Mouse (Mus musculus) retina, embryonic 14.5 days (tissue): Measurements from ENCODE around the gene Rtn4.
"Not testable (repeated sequence)": the region's sequence is repeated elsewhere in the genome, so short reads cannot be mapped to it uniquely, and the experiment has no call there.

Experiments used
- DNase-seq: peaks from one replicate; pipeline ENCODE4 v3.0.0-alpha.2; 2015; ENCODE audit warnings: low spot score

Rtn4 gene

GRCm38 (mm10) chr11:29714114-29714513 lies 21.4 kb downstream of the Rtn4 start:
- DNase-seq, result no peak

DNA sequence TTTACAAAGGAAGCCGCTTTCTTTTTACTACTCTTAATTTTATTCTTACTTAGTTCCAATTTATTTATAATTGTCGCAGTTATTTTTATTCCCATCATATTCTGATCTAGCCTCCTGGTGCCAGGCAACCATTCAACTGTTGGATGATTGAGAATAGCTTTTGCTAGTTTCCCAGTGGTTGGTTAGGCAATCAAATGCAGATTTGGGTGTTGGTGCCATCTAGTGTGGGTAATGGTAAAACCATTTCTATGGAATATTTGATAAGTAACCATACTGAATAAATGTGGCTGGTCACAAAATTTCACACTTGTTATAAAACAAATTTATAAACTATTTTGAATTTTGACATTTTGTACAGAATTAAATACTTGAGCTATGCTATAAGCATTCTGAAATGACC lies 22.0 kb downstream of the Rtn4 start:
- DNase-seq, result peak; percentile 55

- no peak for DNase-seq
These were observed 22.8 kb downstream of the Rtn4 start for GRCm38 (mm10) chr11:29715499-29715898.

DNA sequence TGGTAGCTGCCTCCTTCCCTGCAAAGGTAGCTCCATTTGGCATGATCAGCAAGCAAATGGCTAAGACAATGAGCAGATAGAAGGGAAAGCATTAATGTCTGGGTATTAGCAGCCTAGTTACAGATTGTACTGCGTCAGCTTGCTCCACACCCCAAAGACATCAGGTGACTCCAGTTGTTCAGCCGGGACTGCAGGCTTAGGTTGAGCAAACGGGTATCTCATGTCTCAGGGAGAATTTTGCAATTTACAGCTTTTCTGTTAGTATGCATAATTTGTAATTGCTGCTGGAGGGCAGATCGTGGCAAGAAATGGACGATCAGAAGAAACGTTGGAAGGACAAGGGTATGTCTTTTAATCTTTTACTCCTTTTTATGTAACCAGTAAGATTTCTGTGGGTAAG lies 25.8 kb downstream of the Rtn4 start:
- no peak for DNase-seq

GRCm38 (mm10) chr11:29719597-29719996 lies 26.9 kb downstream of the Rtn4 start:
- DNase-seq, result no peak

- no peak for DNase-seq
These were observed 31.5 kb downstream of the Rtn4 start for GRCm38 (mm10) chr11:29724213-29724612.

GRCm38 (mm10) chr11:29725167-29725566 lies 32.4 kb downstream of the Rtn4 start:
- DNase-seq, result no peak

DNA sequence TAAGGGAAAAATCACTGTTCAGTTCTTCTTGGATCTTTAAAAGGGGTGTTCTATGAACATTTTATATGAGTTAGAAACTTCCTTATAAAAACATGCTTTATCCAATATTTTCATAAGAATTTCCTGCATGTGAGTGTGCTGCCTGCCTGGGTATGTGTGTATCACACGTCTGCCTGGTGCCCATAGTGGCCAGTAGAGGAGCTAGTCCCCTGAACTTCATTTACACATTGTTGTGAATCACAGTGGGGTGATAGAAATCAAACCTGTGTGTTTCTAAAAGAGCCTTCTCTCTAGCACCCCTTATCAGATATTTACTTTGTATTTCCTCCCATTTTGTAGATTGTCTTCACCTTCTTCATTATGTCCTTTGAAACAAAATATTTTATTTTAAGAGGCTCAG lies 32.9 kb downstream of the Rtn4 start:
- no peak for DNase-seq

DNA sequence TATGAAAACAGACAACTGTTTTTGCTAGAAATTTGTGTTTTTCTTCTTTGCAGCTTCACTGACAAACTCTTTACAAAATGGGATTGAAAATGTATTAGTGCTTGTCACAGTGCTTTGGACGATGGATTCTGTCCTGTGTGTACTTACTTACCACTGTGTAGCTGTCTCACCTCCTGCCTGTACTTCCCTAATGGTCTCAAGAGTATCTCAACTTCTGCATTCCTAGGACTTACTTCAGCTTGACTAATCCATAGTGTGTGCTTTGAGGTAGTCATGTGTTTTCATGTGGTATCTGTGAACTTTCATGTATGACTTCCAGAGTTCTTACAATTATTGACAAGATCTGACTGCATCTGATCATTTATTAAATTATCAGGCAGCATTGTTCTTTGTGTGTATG lies 35.2 kb downstream of the Rtn4 start:
- DNase-seq, result no peak

GRCm38 (mm10) chr11:29739752-29740151 lies 47.0 kb downstream of the Rtn4 start:
- no peak for DNase-seq

- no peak for DNase-seq
These were observed 52.1 kb downstream of the Rtn4 start for GRCm38 (mm10) chr11:29744760-29745430.

GRCm38 (mm10) chr11:29745513-29745912 lies 52.8 kb downstream of the Rtn4 start:
- no peak for DNase-seq

- no peak for DNase-seq
These were observed 53.5 kb downstream of the Rtn4 start for GRCm38 (mm10) chr11:29746203-29746602.

- no peak for DNase-seq
These were observed 54.6 kb downstream of the Rtn4 start for GRCm38 (mm10) chr11:29747365-29747764.

DNA sequence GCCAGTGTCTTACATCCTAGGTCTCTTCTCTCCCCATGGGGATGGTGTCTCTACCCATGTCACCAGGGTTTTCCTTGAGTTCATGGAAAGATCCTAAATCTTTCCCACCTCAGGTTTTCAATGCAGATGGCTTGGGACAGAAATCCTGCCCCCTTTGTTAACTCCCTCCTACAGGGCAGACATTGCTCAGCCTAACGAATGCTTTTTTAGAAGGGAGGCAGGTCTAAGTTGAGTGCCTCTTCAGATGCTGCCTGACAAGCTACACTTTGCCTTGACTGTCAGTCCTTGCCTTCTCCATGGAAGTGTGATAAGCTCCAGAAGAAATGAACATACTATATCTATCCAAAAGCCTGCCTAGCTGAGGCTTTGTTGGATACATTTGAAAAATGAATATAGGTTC lies 55.1 kb downstream of the Rtn4 start:
- DNase-seq, result no peak

DNA sequence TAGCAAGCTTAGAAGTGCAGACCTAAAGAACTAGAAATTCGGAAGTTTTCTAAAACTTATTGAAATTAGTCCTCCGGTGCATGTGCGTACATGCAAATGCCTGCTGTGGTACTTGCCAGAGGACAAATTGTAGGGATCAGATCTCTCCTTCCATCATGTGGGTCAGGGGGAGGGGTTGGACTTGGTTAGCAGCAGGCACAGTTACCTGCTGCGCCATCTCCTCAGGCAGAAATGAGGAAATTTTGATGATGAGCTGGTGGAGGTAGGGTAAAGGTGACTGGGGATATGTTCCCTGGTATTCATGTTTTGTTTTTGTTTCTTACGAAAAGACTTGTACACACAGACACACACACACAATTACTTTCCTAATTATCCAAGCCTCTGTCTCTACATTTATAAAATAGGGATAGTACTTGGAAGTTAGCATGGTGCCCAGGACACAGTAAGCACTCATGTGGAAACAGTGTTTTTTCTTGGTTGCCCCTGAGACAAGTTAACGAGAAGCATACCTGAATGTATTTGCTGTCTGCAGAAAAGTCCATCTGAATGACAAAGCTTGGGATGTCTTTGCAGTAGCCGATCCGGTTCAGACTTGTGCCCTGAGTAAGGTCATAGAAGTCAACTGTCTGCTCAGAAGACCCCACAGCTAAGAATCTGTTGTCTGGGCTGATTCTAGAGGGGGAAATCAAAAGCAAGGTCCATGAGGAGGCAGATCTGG lies 56.2 kb downstream of the Rtn4 start:
- DNase-seq, result no peak

DNA sequence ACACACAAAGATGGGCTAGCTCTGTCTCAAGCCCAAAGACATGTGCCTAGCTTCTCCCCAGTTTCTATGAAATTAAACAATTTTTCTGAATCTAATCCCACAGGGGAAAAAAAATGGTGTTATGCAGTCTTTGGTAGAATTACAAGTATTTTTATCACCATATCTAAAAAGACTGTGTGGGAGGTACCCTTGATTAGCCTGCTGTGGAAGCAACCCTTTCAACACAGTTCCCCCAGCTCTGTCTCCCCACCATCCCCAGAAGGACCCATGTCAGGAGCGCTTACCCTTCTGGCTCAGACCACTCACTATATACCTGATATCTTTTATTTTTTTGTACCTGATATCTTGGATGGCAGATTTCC lies 56.7 kb downstream of the Rtn4 start:
- no peak for DNase-seq

- no peak for DNase-seq
These were observed 58.3 kb downstream of the Rtn4 start for GRCm38 (mm10) chr11:29751013-29751412.

GRCm38 (mm10) chr11:29751648-29752611 lies 59.2 kb downstream of the Rtn4 start:
- no peak for DNase-seq

- not testable (repeated sequence) for DNase-seq
These were observed 63.3 kb downstream of the Rtn4 start for GRCm38 (mm10) chr11:29756007-29756406.

DNA sequence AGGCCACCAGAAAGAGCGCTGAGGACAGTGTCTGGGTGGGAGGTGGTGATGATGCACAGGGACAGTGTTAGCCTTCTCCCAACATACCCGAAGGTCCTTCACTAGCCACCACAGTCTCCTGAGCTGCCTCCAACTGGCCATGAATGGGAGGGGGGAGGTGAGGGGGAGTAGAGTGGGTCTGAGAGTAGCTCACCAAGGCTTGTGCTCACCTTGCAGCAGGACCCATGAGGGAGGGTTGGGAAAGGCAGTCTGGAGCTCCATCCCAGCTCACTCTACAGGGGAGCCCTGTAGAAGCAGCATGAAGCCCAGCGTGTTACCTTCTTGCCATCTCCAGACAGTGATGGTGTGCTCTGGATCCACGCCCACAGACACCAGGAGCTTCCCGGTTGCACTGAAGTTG lies 65.9 kb downstream of the Rtn4 start:
- peak; percentile 30 for DNase-seq

DNA sequence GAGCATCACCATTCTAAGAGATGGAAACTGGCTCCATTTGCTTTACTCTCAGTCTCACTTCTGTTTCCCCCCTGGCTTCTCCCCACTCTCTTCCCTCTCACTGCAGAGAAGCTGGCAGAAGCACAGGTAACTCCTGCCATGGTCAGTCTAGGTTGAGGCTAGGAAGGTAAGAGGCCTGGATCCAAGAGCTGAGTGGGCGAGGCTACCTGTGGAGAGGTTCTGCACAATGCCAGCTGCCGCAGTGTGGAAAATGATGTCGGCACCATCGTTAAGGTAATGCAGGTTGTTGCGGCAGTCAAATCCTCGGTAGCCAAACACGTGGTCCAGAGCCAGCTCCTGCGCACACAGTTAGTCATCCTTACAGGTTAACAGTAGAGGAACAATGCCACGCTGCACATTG lies 68.6 kb downstream of the Rtn4 start:
- no peak for DNase-seq

GRCm38 (mm10) chr11:29762768-29763167 lies 70.0 kb downstream of the Rtn4 start:
- no peak for DNase-seq
